Mouse (Mus musculus): ENCODE measurements at regions not wholly inside any gene's neighbourhood (a gene's known extent, or its start where the extent isn't known, plus 50 kb on each side); places are given as distances from the start of the nearest gene placed in this dataset.

GRCm38 (mm10) chr9:101314036-101314435, 62.4 kb upstream of the Ppp2r3a start:
- TF ChIP-seq CTCF (IDR thresholded peaks at IDR 0.05; ENCODE audit: low read depth) = peak; percentile 91
- TF ChIP-seq EP300 (optimal IDR thresholded peaks at IDR 0.05) = no peak
